Mouse (Mus musculus) heart, adult 2 months (tissue): ENCODE results near the gene Morn4.

ENCODE experiments used
- CTCF ChIP-seq: fragments of 200-600 bp; IDR thresholded peaks from 2 replicates; pipeline ENCODE4 v1.8.1; 2022; ENCODE audit warnings: antibody characterized with exemption, mild to moderate bottlenecking, moderate library complexity
- POLR2A ChIP-seq: fragments of 200-500 bp; IDR thresholded peaks from 2 replicates; pipeline ENCODE4 v1.6.1; 2011; ENCODE audit warnings: mild to moderate bottlenecking, low read depth, low read length, control low read depth; ENCODE audit not compliant: insufficient read depth

- TF ChIP-seq CTCF (peak; percentile 80), POLR2A (no peak)
Observed at GRCm38 (mm10) chr19:42045269-42046102, 40.7 kb downstream of the Morn4 start, which contains the start of gene Hoga1.
